Mouse (Mus musculus) CD4-positive helper T cell, adult 2 months (primary cell): ENCODE measurements at regions not wholly inside any gene's neighbourhood (a gene's known extent, or its start where the extent isn't known, plus 50 kb on each side); places are given as distances from the start of the nearest gene placed in this dataset.

Experiments used
- DNase-seq: peaks from one replicate; pipeline ENCODE4 v3.0.0-alpha.2; 2012; ENCODE audit warnings: low read depth, missing footprints, low spot score

- no peak for DNase-seq
These were observed 212.4 kb downstream of the Srbd1 start for GRCm38 (mm10) chr17:85932360-85933132.

- no peak for DNase-seq
These were observed 213.0 kb downstream of the Srbd1 start for GRCm38 (mm10) chr17:85931955-85932354.

GRCm38 (mm10) chr17:85930789-85931188 lies 214.2 kb downstream of the Srbd1 start:
- DNase-seq = no peak

- no peak for DNase-seq
These were observed 214.6 kb downstream of the Srbd1 start for GRCm38 (mm10) chr17:85930331-85930730.

GRCm38 (mm10) chr17:85929699-85930286 lies 215.2 kb downstream of the Srbd1 start:
- no peak for DNase-seq

GRCm38 (mm10) chr17:85928543-85928942 lies 216.4 kb downstream of the Srbd1 start:
- no peak for DNase-seq

GRCm38 (mm10) chr17:85927261-85927660 lies 217.7 kb downstream of the Srbd1 start:
- no peak for DNase-seq

- no peak for DNase-seq
These were observed 218.9 kb downstream of the Srbd1 start for GRCm38 (mm10) chr17:85926044-85926443.

- no peak for DNase-seq
These were observed 223.7 kb downstream of the Srbd1 start for GRCm38 (mm10) chr17:85921219-85921673.

- DNase-seq = no peak
These were observed 225.1 kb downstream of the Srbd1 start for GRCm38 (mm10) chr17:85919868-85920267.

GRCm38 (mm10) chr17:85915870-85916269 lies 227.8 kb upstream of the Six2 start:
- no peak for DNase-seq

- DNase-seq = no peak
These were observed 226.0 kb upstream of the Six2 start for GRCm38 (mm10) chr17:85914062-85914461.

GRCm38 (mm10) chr17:85908709-85909108 lies 220.6 kb upstream of the Six2 start:
- peak; percentile 60 for DNase-seq

GRCm38 (mm10) chr17:85906597-85907187 lies 218.6 kb upstream of the Six2 start:
- DNase-seq = no peak

GRCm38 (mm10) chr17:85902575-85902974 lies 214.5 kb upstream of the Six2 start:
- no peak for DNase-seq

- DNase-seq = no peak
These were observed 211.0 kb upstream of the Six2 start for GRCm38 (mm10) chr17:85899096-85899495.

GRCm38 (mm10) chr17:85895978-85896377 lies 207.9 kb upstream of the Six2 start:
- no peak for DNase-seq

- DNase-seq = no peak
These were observed 203.2 kb upstream of the Six2 start for GRCm38 (mm10) chr17:85891243-85891642.

GRCm38 (mm10) chr17:85889746-85890532 lies 201.9 kb upstream of the Six2 start:
- no peak for DNase-seq

GRCm38 (mm10) chr17:85888568-85889398 lies 200.7 kb upstream of the Six2 start:
- DNase-seq = no peak

GRCm38 (mm10) chr17:85886675-85887074 lies 198.6 kb upstream of the Six2 start:
- DNase-seq = no peak
